Comparison of ENCODE assay signal across 18 mouse cellular contexts in the genomic region with DNA sequence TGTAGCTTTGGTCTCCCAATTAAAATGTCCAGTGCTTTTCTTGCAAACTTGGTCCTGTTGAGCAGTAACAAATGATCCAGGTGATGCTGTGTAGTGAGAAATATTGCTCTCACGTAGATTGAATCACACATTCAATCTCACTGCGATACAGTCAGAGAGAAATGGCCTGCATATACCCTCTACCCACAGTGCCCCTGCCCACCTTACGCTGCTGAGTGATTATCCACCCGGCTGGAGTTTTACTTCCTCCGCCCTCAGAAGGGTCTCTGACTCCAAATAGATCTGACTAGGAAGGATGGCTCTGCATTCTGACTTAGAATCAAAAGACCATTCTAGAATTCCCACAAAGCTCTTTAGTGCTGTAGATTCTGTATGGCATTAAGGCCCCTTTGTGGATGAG. TPM values are rescaled to one million over a fixed set of nuclear protein-coding genes. Genes with fewer than 3 reads are reported as not detected.
"Had no signal": no experiment of that assay in that cellular context is flagged by ENCODE, and none has a peak within 500 bp of the region (broad histone marks: within the 10 kb centered on the region; RNA-seq: fewer than 3 reads in every experiment).

No protein-coding gene starts in this region.

- H3K4me3 ChIP-seq: liver, embryonic 13.5 days; lung, embryonic 15.5 days; megakaryocyte, embryonic 14.5 days; stomach, embryonic 15.5 days had no signal

- H3K36me3 ChIP-seq: liver, embryonic 13.5 days; lung, embryonic 15.5 days; stomach, embryonic 15.5 days had no signal

- ATAC-seq: intestine, postnatal 0 days; liver, postnatal 0 days had no signal

- H3K9ac ChIP-seq: liver, embryonic 13.5 days; liver, postnatal 0 days; lung, embryonic 15.5 days; stomach, embryonic 15.5 days had no signal

- H3K4me2 ChIP-seq: liver, embryonic 13.5 days; lung, embryonic 15.5 days; stomach, embryonic 15.5 days had no signal

- H3K9me3 ChIP-seq: liver, embryonic 13.5 days; lung, embryonic 15.5 days; stomach, embryonic 15.5 days had no signal

- H3K27ac ChIP-seq: kidney, postnatal 0 days; liver, embryonic 13.5 days; lung, embryonic 15.5 days; macrophage; stomach, embryonic 15.5 days had no signal

- H3K27me3 ChIP-seq: lung, embryonic 15.5 days; stomach, embryonic 15.5 days had no signal

- H3K4me1 ChIP-seq: liver, embryonic 13.5 days had no signal

- DNase-seq: kidney, adult 9 months; kidney, postnatal 36 days; layer of hippocampus, adult 9-11 months; layer of hippocampus, postnatal 36 days; liver; liver, embryonic 13.5 days; liver, postnatal 0 days; lung, postnatal 14 days; midbrain, embryonic 14.5 days; right cerebral cortex, postnatal 4 days; spleen, adult 18-20 months; thymus, postnatal 4 days had no signal

RNA-seq across cellular contexts. Expression of a gene that starts 32.4 kb away (rescaled TPM):
- polyA plus RNA-seq: liver, postnatal 0 days; macrophage had no signal
